ENCODE assay signal across 26 mouse cellular contexts in genomic region chr10:77218059-77218458, GRCm38 (mm10). TPM values are rescaled to one million over a fixed set of nuclear protein-coding genes. Genes with fewer than 3 reads are reported as not detected.
A peak's percentile ranks its signal among the peaks of the same experiment; 100 is the strongest.
DNase-seq lines count a peak whose midpoint lies in the region; ATAC-seq and TF ChIP-seq lines count a peak whose summit lies in the region.
"Had no signal": no experiment of that assay in that cellular context is flagged by ENCODE, and none has a peak within 500 bp of the region (broad histone marks: within the 10 kb centered on the region; RNA-seq: fewer than 3 reads in every experiment).

No protein-coding gene starts in this region.

- WGBS in intestine, embryonic 16.5 days = 79% methylated on average over 4 of the region's 4 CpGs
- WGBS in intestine, embryonic 15.5 days = 85% methylated on average over 4 of the region's 4 CpGs
- 66% methylated on average over 4 of the region's 4 CpGs for WGBS in liver, embryonic 13.5 days (ENCODE audit: insufficient replicate concordance)
- WGBS in liver, postnatal 0 days (ENCODE audit: insufficient replicate concordance) = 71% methylated on average over 4 of the region's 4 CpGs

- H3K4me2 ChIP-seq in intestine, embryonic 16.5 days (ENCODE audit: low read depth, low read length) = no peak overlapping the region
- no peak overlapping the region for H3K4me2 ChIP-seq in intestine, embryonic 15.5 days (replicated peaks)
- H3K4me2 ChIP-seq in liver, embryonic 13.5 days = no peak overlapping the region
- H3K4me2 ChIP-seq in liver, postnatal 0 days (ENCODE audit: low read depth, low read length) = no peak overlapping the region
- H3K4me2 ChIP-seq: embryonic facial prominence, embryonic 13.5 days; forebrain, embryonic 12.5 days; forebrain, embryonic 15.5 days; heart, embryonic 13.5 days; hindbrain, embryonic 12.5 days; hindbrain, embryonic 15.5 days had no signal

- H3K27me3 ChIP-seq in intestine, embryonic 16.5 days (replicated peaks; ENCODE audit: control insufficient read depth, insufficient read depth, low read length) = no peaks in the 10 kb centered on the region
- no peaks in the 10 kb centered on the region for H3K27me3 ChIP-seq in intestine, embryonic 15.5 days (replicated peaks)
- no peaks in the 10 kb centered on the region for H3K27me3 ChIP-seq in liver, embryonic 13.5 days
- no peaks in the 10 kb centered on the region for H3K27me3 ChIP-seq in liver, postnatal 0 days (ENCODE audit: insufficient read depth, low read length)
- H3K27me3 ChIP-seq in megakaryocyte, embryonic 14.5 days (replicated peaks) = no peaks in the 10 kb centered on the region
- H3K27me3 ChIP-seq: embryonic facial prominence, embryonic 13.5 days; forebrain, embryonic 12.5 days; forebrain, embryonic 15.5 days; heart, embryonic 13.5 days; hindbrain, embryonic 12.5 days; hindbrain, embryonic 15.5 days had no signal

- no peaks in the 10 kb centered on the region for H3K9me3 ChIP-seq in intestine, embryonic 16.5 days (ENCODE audit: control insufficient read depth, low read length)
- H3K9me3 ChIP-seq in intestine, embryonic 15.5 days = no peaks in the 10 kb centered on the region
- no peaks in the 10 kb centered on the region for H3K9me3 ChIP-seq in liver, embryonic 13.5 days (replicated peaks)
- no peaks in the 10 kb centered on the region for H3K9me3 ChIP-seq in liver, postnatal 0 days (ENCODE audit: low read length)
- no peaks in the 10 kb centered on the region for H3K9me3 ChIP-seq in megakaryocyte, embryonic 14.5 days
- H3K9me3 ChIP-seq: embryonic facial prominence, embryonic 10.5 days; embryonic facial prominence, embryonic 13.5 days; forebrain, embryonic 12.5 days; forebrain, embryonic 15.5 days; heart, embryonic 13.5 days; hindbrain, embryonic 12.5 days; hindbrain, embryonic 15.5 days had no signal

- TF ChIP-seq CTCF in liver, postnatal 0 days (IDR thresholded peaks at IDR 0.05; ENCODE audit: low read depth) = no peak

- no peak for DNase-seq in liver, embryonic 13.5 days
- no peak for DNase-seq in liver, postnatal 0 days
- DNase-seq in left cerebral cortex, adult 18-20 months (ENCODE audit: low spot score in 2 of 2) = no peak
- DNase-seq: adrenal gland, adult 8-10 months; adrenal gland, postnatal 25 days; cerebellum, adult 11-12 months; cerebellum, adult 8-10 months; cerebellum, postnatal 10 days; cerebellum, postnatal 36 days; embryo, embryonic 11 days; gastrocnemius, postnatal 25 days; heart, adult 18-20 months had no signal

- no peak for TF ChIP-seq EP300 in liver, postnatal 0 days (IDR thresholded peaks at IDR 0.05; ENCODE audit: low read depth)

- no peak for ATAC-seq in intestine, embryonic 16.5 days
- ATAC-seq in intestine, embryonic 15.5 days = no peak
- no peak for ATAC-seq in liver, embryonic 13.5 days (ENCODE audit: low read depth)
- no peak for ATAC-seq in liver, postnatal 0 days
- ATAC-seq in megakaryocyte, adult 5-6 weeks (ENCODE audit: poor library complexity, severe bottlenecking) = no peak
- ATAC-seq: activated CD4-positive, CD25-positive, alpha-beta regulatory T cell, adult 4 months; CD4-positive, CD25-positive, alpha-beta regulatory T cell, adult 4 months; forebrain, embryonic 15.5 days had no signal

- H3K9ac ChIP-seq in intestine, embryonic 16.5 days (ENCODE audit: low read depth, low read length) = no peak overlapping the region
- H3K9ac ChIP-seq in intestine, embryonic 15.5 days = no peak overlapping the region
- H3K9ac ChIP-seq in liver, embryonic 13.5 days = no peak overlapping the region
- no peak overlapping the region for H3K9ac ChIP-seq in liver, postnatal 0 days (replicated peaks)
- H3K9ac ChIP-seq: embryonic facial prominence, embryonic 13.5 days; forebrain, embryonic 12.5 days; forebrain, embryonic 15.5 days; hindbrain, embryonic 12.5 days; hindbrain, embryonic 15.5 days had no signal

- H3K4me1 ChIP-seq in intestine, embryonic 16.5 days (ENCODE audit: control insufficient read depth, insufficient read depth, low read length) = peaks cover 39% of the 10 kb centered on the region
- H3K4me1 ChIP-seq in intestine, embryonic 15.5 days (replicated peaks) = peaks cover 30% of the 10 kb centered on the region
- H3K4me1 ChIP-seq in liver, embryonic 13.5 days (replicated peaks) = peaks cover 98% of the 10 kb centered on the region
- peaks cover 35% of the 10 kb centered on the region for H3K4me1 ChIP-seq in liver, postnatal 0 days (ENCODE audit: insufficient read depth)
- peaks cover 99% of the 10 kb centered on the region for H3K4me1 ChIP-seq in megakaryocyte, embryonic 14.5 days
- H3K4me1 ChIP-seq: forebrain, embryonic 12.5 days; forebrain, embryonic 15.5 days; hindbrain, embryonic 15.5 days had no signal

- peak overlapping the region; percentile 78; the same call in 1 of the 2 replicates for H3K27ac ChIP-seq in intestine, embryonic 16.5 days (ENCODE audit: low read length)
- H3K27ac ChIP-seq in intestine, embryonic 15.5 days = no peak overlapping the region
- H3K27ac ChIP-seq in liver, embryonic 13.5 days = peak overlapping the region; percentile 70
- no peak overlapping the region for H3K27ac ChIP-seq in liver, postnatal 0 days (ENCODE audit: low read depth)
- H3K27ac ChIP-seq: embryonic facial prominence, embryonic 13.5 days; forebrain, embryonic 12.5 days; forebrain, embryonic 15.5 days; hindbrain, embryonic 12.5 days; hindbrain, embryonic 15.5 days had no signal

- no peaks in the 10 kb centered on the region for H3K36me3 ChIP-seq in intestine, embryonic 16.5 days (ENCODE audit: control insufficient read depth, insufficient read depth, low read length)
- H3K36me3 ChIP-seq in intestine, embryonic 15.5 days = no peaks in the 10 kb centered on the region
- H3K36me3 ChIP-seq in liver, embryonic 13.5 days = no peaks in the 10 kb centered on the region
- no peaks in the 10 kb centered on the region for H3K36me3 ChIP-seq in liver, postnatal 0 days (replicated peaks; ENCODE audit: insufficient read depth, low read length)
- H3K36me3 ChIP-seq in megakaryocyte, embryonic 14.5 days (replicated peaks; ENCODE audit: low read length) = peaks cover 41% of the 10 kb centered on the region
- H3K36me3 ChIP-seq: embryonic facial prominence, embryonic 10.5 days; embryonic facial prominence, embryonic 13.5 days; forebrain, embryonic 12.5 days; forebrain, embryonic 15.5 days; heart, embryonic 13.5 days; hindbrain, embryonic 12.5 days; hindbrain, embryonic 15.5 days had no signal

- no peak overlapping the region for H3K4me3 ChIP-seq in intestine, embryonic 16.5 days (ENCODE audit: low read length)
- H3K4me3 ChIP-seq in intestine, embryonic 15.5 days (replicated peaks) = no peak overlapping the region
- H3K4me3 ChIP-seq in liver, embryonic 13.5 days (replicated peaks) = no peak overlapping the region
- no peak overlapping the region for H3K4me3 ChIP-seq in liver, postnatal 0 days (ENCODE audit: low read depth, low read length)
- peak overlapping the region; percentile 11 for H3K4me3 ChIP-seq in megakaryocyte, embryonic 14.5 days (replicated peaks)
- H3K4me3 ChIP-seq: embryonic facial prominence, embryonic 10.5 days; embryonic facial prominence, embryonic 13.5 days; erythroblast, embryonic 14.5 days; forebrain, embryonic 12.5 days; forebrain, embryonic 15.5 days; heart, embryonic 13.5 days; hindbrain, embryonic 12.5 days; hindbrain, embryonic 15.5 days had no signal

RNA-seq across cellular contexts. Expression of gene Pofut2, which starts 41.0 kb away (rescaled TPM):
- 101 and 108 TPM in 2 replicates for polyA plus RNA-seq in intestine, embryonic 16.5 days (2015; fragmentation: Nextera tagmentation; extraction: Ambion mirVana)
- 96.7 and 104 TPM in 2 replicates for polyA plus RNA-seq in intestine, embryonic 15.5 days (2015; fragmentation: Nextera tagmentation; extraction: Ambion mirVana)
- polyA plus RNA-seq in liver, embryonic 13.5 days (2015; fragmentation: Nextera tagmentation; extraction: Ambion mirVana) = 29.7 and 30.2 TPM in 2 replicates
- polyA plus RNA-seq in liver, postnatal 0 days (2015; fragmentation: Nextera tagmentation; extraction: Ambion mirVana) = 16.4 and 17.2 TPM in 2 replicates
- 78.3 and 80.8 TPM in 2 replicates for polyA plus RNA-seq in megakaryocyte, embryonic 14.5 days (2012; ENCODE audit: insufficient read depth, low replicate concordance)
- total RNA-seq in megakaryocyte, adult 5-6 weeks (2015) = 16.2 and 17.2 TPM in 2 replicates
- total RNA-seq in megakaryocyte, adult 5-6 weeks (2017) = 11.0 and 19.2 TPM in 2 replicates
- total RNA-seq in left cerebral cortex, adult 18-20 months (2021) = 10 to 100 TPM; 33.4 to 37.9 TPM

RNA-seq across cellular contexts. Expression of gene Col18a1, which starts 51.7 kb away (rescaled TPM):
- polyA plus RNA-seq in intestine, embryonic 16.5 days (2015; fragmentation: Nextera tagmentation; extraction: Ambion mirVana) = 48.6 and 54.3 TPM in 2 replicates
- polyA plus RNA-seq in intestine, embryonic 15.5 days (2015; fragmentation: Nextera tagmentation; extraction: Ambion mirVana) = 59.5 and 59.7 TPM in 2 replicates
- 29.7 and 36.3 TPM in 2 replicates for polyA plus RNA-seq in liver, embryonic 13.5 days (2015; fragmentation: Nextera tagmentation; extraction: Ambion mirVana)
- polyA plus RNA-seq in liver, postnatal 0 days (2015; fragmentation: Nextera tagmentation; extraction: Ambion mirVana) = 137 and 167 TPM in 2 replicates
- polyA plus RNA-seq in megakaryocyte, embryonic 14.5 days (2012; ENCODE audit: insufficient read depth, low replicate concordance) = 946 and 2,951 TPM in 2 replicates
- 0.09 TPM in 1 of 2 replicates, not detected in the other for total RNA-seq in megakaryocyte, adult 5-6 weeks (2015)
- total RNA-seq in megakaryocyte, adult 5-6 weeks (2017) = not detected in 2 replicates
- total RNA-seq in left cerebral cortex, adult 18-20 months (2021) = 1 to 10 TPM; 4.4 to 4.5 TPM

Comparison
In these comparisons a context has a peak if more than half of its experiments do, and no peak if none do; other contexts are left out.
1. H3K27ac ChIP-seq: peak in intestine, embryonic 16.5 days (single experiment) and liver, embryonic 13.5 days (single experiment); none in intestine, embryonic 15.5 days (single experiment) and liver, postnatal 0 days (single experiment).